Mouse (Mus musculus) layer of hippocampus, postnatal 14 days (tissue): Measurements from ENCODE around the gene Atp2c2. TPM values are rescaled to one million over a fixed set of nuclear protein-coding genes. Genes with fewer than 3 reads are reported as not detected.

Experiments used
- DNase-seq, 2 experiments: peaks; one replicate each; pipeline ENCODE4 v3.0.0; 2021 to 2022; ENCODE audit warnings: low spot score in 2 of 2, mixed read lengths in 1 of 2
- long read RNA-seq, 2 experiments: library from polyadenylated mRNA; stranded (forward); transcript quantifications; one replicate each; pipeline ENCODE4 v2.0.0; 2021
- total RNA-seq, 2 experiments: library from RNA; stranded (reverse); gene quantifications; 2 replicates each; pipeline ENCODE4 v1.2.3; 2021

Atp2c2 gene
- total RNA-seq = 1 to 10 TPM; 1.7 to 2.9 TPM
- long read RNA-seq, experiment 1, partial matches to known transcripts = 4 of 4 reads
- long read RNA-seq, experiment 1, other reads (novel, unspliced or antisense) = 0 of 4 reads
- long read RNA-seq, experiment 2, partial matches to known transcripts = 2 of 2 reads
- long read RNA-seq, experiment 2, other reads (novel, unspliced or antisense) = 0 of 2 reads

GRCm38 (mm10) chr8:119699549-119700134 is at the start of gene Atp2c2:
Gene Atp2c2, plus strand, starts transcription at chr8:119700009.
- DNase-seq = no peak

- DNase-seq = no peak
Measured at GRCm38 (mm10) chr8:119651324-119651723, 48.5 kb upstream of the Atp2c2 start.

- DNase-seq = no peak
Measured at GRCm38 (mm10) chr8:119656709-119657464, 42.9 kb upstream of the Atp2c2 start.

- peak in 1 of 2 experiments; percentile 22 for DNase-seq
Measured at GRCm38 (mm10) chr8:119661081-119661480, 38.7 kb upstream of the Atp2c2 start.

- no peak for DNase-seq
Measured at GRCm38 (mm10) chr8:119661892-119662291, 37.9 kb upstream of the Atp2c2 start.

GRCm38 (mm10) chr8:119663440-119663839 is 36.4 kb upstream of the Atp2c2 start:
- no peak for DNase-seq

- no peak for DNase-seq
Measured at GRCm38 (mm10) chr8:119665270-119665669, 34.5 kb upstream of the Atp2c2 start.

GRCm38 (mm10) chr8:119666219-119666951 is 33.4 kb upstream of the Atp2c2 start, which contains the start of gene Wfdc1:
Gene Wfdc1, plus strand, starts transcription at chr8:119666365.
- no peak for DNase-seq

GRCm38 (mm10) chr8:119668447-119668846 is 31.4 kb upstream of the Atp2c2 start:
- DNase-seq = no peak

- no peak for DNase-seq
Measured at GRCm38 (mm10) chr8:119669284-119669683, 30.5 kb upstream of the Atp2c2 start.

- DNase-seq = no peak
Measured at GRCm38 (mm10) chr8:119670419-119671091, 29.3 kb upstream of the Atp2c2 start.

- no peak for DNase-seq
Measured at GRCm38 (mm10) chr8:119673976-119674555, 25.7 kb upstream of the Atp2c2 start.

- DNase-seq = no peak
Measured at GRCm38 (mm10) chr8:119675457-119675856, 24.4 kb upstream of the Atp2c2 start.

GRCm38 (mm10) chr8:119676389-119676788 is 23.4 kb upstream of the Atp2c2 start:
- DNase-seq = peak; percentile 90 to 94

- DNase-seq = no peak
Measured at GRCm38 (mm10) chr8:119678138-119678843, 21.5 kb upstream of the Atp2c2 start.

- no peak for DNase-seq
Measured at GRCm38 (mm10) chr8:119679184-119679583, 20.6 kb upstream of the Atp2c2 start.

- no peak for DNase-seq
Measured at GRCm38 (mm10) chr8:119690602-119691001, 9.2 kb upstream of the Atp2c2 start.

GRCm38 (mm10) chr8:119691989-119692388 is 7.8 kb upstream of the Atp2c2 start:
- DNase-seq = no peak

- DNase-seq = no peak
Measured at GRCm38 (mm10) chr8:119694696-119695095, 5.1 kb upstream of the Atp2c2 start.

GRCm38 (mm10) chr8:119697163-119697562 is 2.6 kb upstream of the Atp2c2 start:
- DNase-seq = no peak
